20 mouse cellular contexts compared by ENCODE assay signal in genomic region chr16:32105698-32106097, GRCm38 (mm10). TPM values are rescaled to one million over a fixed set of nuclear protein-coding genes. Genes with fewer than 3 reads are reported as not detected.
DNase-seq lines count a peak whose midpoint lies in the region; ATAC-seq and TF ChIP-seq lines count a peak whose summit lies in the region.
"Had no signal": no experiment of that assay in that cellular context is flagged by ENCODE, and none has a peak within 500 bp of the region (broad histone marks: within the 10 kb centered on the region; RNA-seq: fewer than 3 reads in every experiment).

No protein-coding gene starts in this region.

- peak; percentile 67 for TF ChIP-seq CTCF in layer of hippocampus, adult 2 months (conservative IDR thresholded peaks at IDR 0.05)
- peak; percentile 43 for TF ChIP-seq CTCF in stomach, postnatal 0 days (IDR thresholded peaks at IDR 0.05; ENCODE audit: low read depth)

- H3K9me3 ChIP-seq in stomach, postnatal 0 days (ENCODE audit: control insufficient read depth, low read length) = no peaks in the 10 kb centered on the region
- H3K9me3 ChIP-seq: embryonic facial prominence, embryonic 13.5 days; G1E; limb, embryonic 15.5 days; neural tube, embryonic 15.5 days had no signal

- WGBS in stomach, postnatal 0 days = 92% methylated on average over 1 of the region's 1 CpGs

- H3K36me3 ChIP-seq in stomach, postnatal 0 days (ENCODE audit: control insufficient read depth, insufficient read depth, low read length) = peaks cover 9% of the 10 kb centered on the region; the same call in 1 of the 2 replicates

- no peak overlapping the region for H3K9ac ChIP-seq in stomach, postnatal 0 days (ENCODE audit: low read length)
- H3K9ac ChIP-seq: embryonic facial prominence, embryonic 13.5 days; heart, embryonic 13.5 days; limb, embryonic 15.5 days; neural tube, embryonic 15.5 days had no signal

- no peak for ATAC-seq in CD4-positive, CD25-positive, alpha-beta regulatory T cell, adult 4 months
- ATAC-seq in stomach, postnatal 0 days (ENCODE audit: low FRiP score, low TSS enrichment) = no peak
- ATAC-seq: activated CD4-positive, CD25-positive, alpha-beta regulatory T cell, adult 4 months had no signal

- H3K4me2 ChIP-seq in stomach, postnatal 0 days (replicated peaks; ENCODE audit: low read depth) = no peak overlapping the region
- H3K4me2 ChIP-seq: embryonic facial prominence, embryonic 13.5 days; heart, embryonic 13.5 days; limb, embryonic 15.5 days; neural tube, embryonic 15.5 days had no signal

- no peaks in the 10 kb centered on the region for H3K4me1 ChIP-seq in stomach, postnatal 0 days (replicated peaks; ENCODE audit: control insufficient read depth, insufficient read depth)
- H3K4me1 ChIP-seq: embryonic facial prominence, embryonic 13.5 days; heart, embryonic 13.5 days; limb, embryonic 15.5 days; neural tube, embryonic 15.5 days had no signal

- DNase-seq in CD4-positive, CD25-positive, alpha-beta regulatory T cell, adult 2 months (ENCODE audit: low read depth, low spot score) = peak; percentile 62
- no peak for DNase-seq in layer of hippocampus, adult 2 months (ENCODE audit: low spot score in 2 of 2)
- no peak for DNase-seq in layer of hippocampus, adult 18-20 months (ENCODE audit: low spot score in 2 of 2)
- peak; percentile 38 for DNase-seq in thymus, postnatal 4 days
- DNase-seq in thymus, adult 18-20 months = no peak
- DNase-seq in stomach, postnatal 0 days (ENCODE audit: low spot score) = no peak
- DNase-seq in layer of hippocampus, adult 9-10 months (ENCODE audit: low spot score) = no peak
- DNase-seq: cerebellum, adult 11-12 months; gastrocnemius, postnatal 36 days; heart, postnatal 4 days; kidney, adult 18-20 months; kidney, postnatal 4 days; right cerebral cortex, postnatal 4 days had no signal

- no peaks in the 10 kb centered on the region for H3K27me3 ChIP-seq in stomach, postnatal 0 days (ENCODE audit: control insufficient read depth, insufficient read depth, low read length)
- H3K27me3 ChIP-seq: embryonic facial prominence, embryonic 13.5 days; heart, embryonic 13.5 days; limb, embryonic 15.5 days; neural tube, embryonic 15.5 days had no signal

- H3K27ac ChIP-seq in layer of hippocampus, adult 2 months = no peak overlapping the region
- no peak overlapping the region for H3K27ac ChIP-seq in stomach, postnatal 0 days (replicated peaks)
- H3K27ac ChIP-seq: embryonic facial prominence, embryonic 13.5 days; heart, embryonic 13.5 days; limb, embryonic 15.5 days; neural tube, embryonic 15.5 days had no signal

- no peak for TF ChIP-seq EP300 in stomach, postnatal 0 days (optimal IDR thresholded peaks at IDR 0.05)

- H3K4me3 ChIP-seq in layer of hippocampus, adult 2 months = no peak overlapping the region
- H3K4me3 ChIP-seq in stomach, postnatal 0 days (ENCODE audit: low read depth, low read length) = no peak overlapping the region
- H3K4me3 ChIP-seq: embryonic facial prominence, embryonic 13.5 days; heart, embryonic 13.5 days; limb, embryonic 15.5 days; neural tube, embryonic 15.5 days had no signal

RNA-seq across cellular contexts. Expression of gene Cep19, which starts 6.1 kb away (rescaled TPM):
- polyA plus RNA-seq in CD4-positive, CD25-positive, alpha-beta regulatory T cell, adult 4 months (2017; shearing (Covaris generic)) = 10 to 100 TPM; 35.0 to 37.8 TPM
- 10 to 100 TPM; 62.8 to 65.5 TPM for total RNA-seq in layer of hippocampus, adult 2 months (2021)
- total RNA-seq in layer of hippocampus, adult 18-20 months (2021) = 10 to 100 TPM; 65.8 to 66.3 TPM
- 19.0 and 19.1 TPM in 2 replicates for polyA plus RNA-seq in stomach, postnatal 0 days (2015; fragmentation: Nextera tagmentation; extraction: Ambion mirVana)

RNA-seq across cellular contexts. Expression of gene Pigx, which starts 6.2 kb away (rescaled TPM):
- 100 to 1,000 TPM; 108 to 131 TPM for polyA plus RNA-seq in CD4-positive, CD25-positive, alpha-beta regulatory T cell, adult 4 months (2017; shearing (Covaris generic))
- total RNA-seq in layer of hippocampus, adult 2 months (2021) = 10 to 100 TPM; 24.2 to 27.3 TPM
- 10 to 100 TPM; 23.4 to 25.2 TPM for total RNA-seq in layer of hippocampus, adult 18-20 months (2021)
- polyA plus RNA-seq in stomach, postnatal 0 days (2015; fragmentation: Nextera tagmentation; extraction: Ambion mirVana) = 69.8 and 71.8 TPM in 2 replicates

RNA-seq across cellular contexts. Expression of gene Pak2, which starts 26.6 kb away (rescaled TPM):
- polyA plus RNA-seq in CD4-positive, CD25-positive, alpha-beta regulatory T cell, adult 4 months (2017; shearing (Covaris generic)) = 10 to 100 TPM; 65.2 to 77.0 TPM
- 10 to 100 TPM; 29.2 to 29.7 TPM for total RNA-seq in layer of hippocampus, adult 2 months (2021)
- total RNA-seq in layer of hippocampus, adult 18-20 months (2021) = 10 to 100 TPM; 28.7 to 29.8 TPM
- 22.2 and 23.6 TPM in 2 replicates for polyA plus RNA-seq in stomach, postnatal 0 days (2015; fragmentation: Nextera tagmentation; extraction: Ambion mirVana)

RNA-seq across cellular contexts. Expression of gene Nrros, which starts 59.7 kb away (rescaled TPM):
- 10 to 100 TPM; 61.7 to 77.0 TPM for polyA plus RNA-seq in CD4-positive, CD25-positive, alpha-beta regulatory T cell, adult 4 months (2017; shearing (Covaris generic))
- 10 to 100 TPM; 11.2 to 11.6 TPM for total RNA-seq in layer of hippocampus, adult 2 months (2021)
- total RNA-seq in layer of hippocampus, adult 18-20 months (2021) = 10 to 100 TPM; 10.1 to 12.4 TPM
- polyA plus RNA-seq in stomach, postnatal 0 days (2015; fragmentation: Nextera tagmentation; extraction: Ambion mirVana) = 8.2 TPM in 2 replicates

Comparison
In these comparisons a context has a peak if more than half of its experiments do, and no peak if none do; other contexts are left out.
1. DNase-seq: peak in CD4-positive, CD25-positive, alpha-beta regulatory T cell, adult 2 months (single experiment) and thymus, postnatal 4 days (single experiment); none in layer of hippocampus, adult 2 months (0 of 2), layer of hippocampus, adult 18-20 months (0 of 2), thymus, adult 18-20 months (0 of 2), stomach, postnatal 0 days (single experiment) and layer of hippocampus, adult 9-10 months (single experiment).